Mouse (Mus musculus) adrenal gland, adult (tissue): Measurements from ENCODE around the gene Mfsd9.
"Not testable (repeated sequence)": the region's sequence is repeated elsewhere in the genome, so short reads cannot be mapped to it uniquely, and the experiment has no call there.

Experiments
- DNase-seq, 2 experiments: peaks; one replicate each; pipeline ENCODE4 v3.0.0; 2022 to 2023; ENCODE audit warnings: low spot score in 1 of 2; ENCODE audit not compliant: inconsistent age in 2 of 2

Gene Mfsd9

DNA sequence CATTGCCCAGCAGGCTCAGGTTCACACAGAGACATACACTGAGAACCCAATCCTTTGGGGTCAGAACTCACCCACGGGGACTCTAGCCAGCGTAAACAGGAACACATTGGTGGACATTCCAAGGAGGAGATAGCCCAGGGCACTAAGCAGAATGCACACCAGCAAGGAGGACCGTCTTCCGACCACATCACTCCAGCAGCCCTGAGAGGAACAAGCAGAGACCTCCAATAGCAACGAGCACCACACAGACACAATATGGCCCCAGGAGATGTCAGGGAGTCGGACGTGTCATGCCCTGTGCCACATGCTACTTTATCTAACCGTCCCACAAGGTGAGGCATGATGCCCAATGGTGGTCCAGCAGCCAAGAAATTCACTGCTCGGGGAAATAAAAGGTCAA is 6.2 kb downstream of the Mfsd9 start:
- DNase-seq, result no peak

DNA sequence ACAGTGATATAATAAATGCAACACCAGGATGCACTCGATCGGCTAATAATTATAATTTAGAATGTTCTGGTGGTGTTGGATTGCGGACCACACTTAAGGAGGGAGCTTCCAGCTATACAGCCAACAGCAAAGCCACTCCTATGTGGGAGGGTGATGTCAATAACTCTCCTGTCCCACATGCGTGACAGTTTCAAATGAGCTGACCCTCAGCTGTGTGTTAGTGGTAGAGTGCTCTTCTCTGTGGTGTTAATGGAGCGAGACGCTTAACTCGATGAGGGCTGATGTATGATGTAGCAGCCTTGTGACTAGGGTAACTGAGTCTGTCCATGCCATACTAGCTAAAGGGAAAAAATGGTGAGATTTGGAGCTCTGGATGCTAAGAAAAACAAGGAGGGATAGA is 7.0 kb downstream of the Mfsd9 start:
- DNase-seq, result no peak

DNA sequence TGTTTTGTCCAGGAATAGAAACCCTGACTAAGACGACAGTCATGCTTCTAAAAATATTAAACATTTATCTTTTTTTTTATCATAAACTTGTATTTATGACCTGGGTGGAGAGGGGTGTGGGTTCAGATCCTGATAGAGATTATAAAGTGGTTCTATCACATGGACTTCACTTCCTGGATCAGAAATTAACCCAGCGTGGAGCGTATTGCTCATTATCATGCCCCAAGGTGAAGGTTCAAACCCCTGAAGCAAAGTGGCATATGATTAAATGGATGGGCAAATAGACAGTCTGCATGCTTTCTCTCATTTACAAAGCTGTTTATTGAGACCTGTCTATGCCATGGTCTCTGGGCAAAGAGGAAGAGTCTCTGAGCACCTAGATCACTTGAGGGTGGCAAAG is 13.7 kb downstream of the Mfsd9 start:
- DNase-seq, result no peak

DNA sequence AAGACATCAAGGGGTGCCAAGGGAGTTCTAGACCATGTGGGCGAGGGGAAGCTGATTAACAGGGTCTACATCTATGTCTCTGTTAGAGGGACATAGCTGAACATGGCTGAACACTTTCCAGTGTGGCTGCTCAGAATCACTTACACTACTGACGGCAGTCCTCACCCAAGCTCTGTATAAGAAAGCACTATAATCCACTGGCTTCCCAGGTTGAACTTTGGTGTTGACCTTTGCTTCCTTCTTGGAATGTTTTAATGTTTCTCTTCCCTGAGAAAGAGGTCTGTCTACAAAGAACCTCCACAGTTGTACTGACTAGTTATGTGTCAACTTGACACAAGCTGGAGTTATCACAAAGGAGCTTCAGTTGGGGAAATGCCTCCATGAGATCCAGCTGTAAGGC is 14.4 kb downstream of the Mfsd9 start:
- no peak for DNase-seq

DNA sequence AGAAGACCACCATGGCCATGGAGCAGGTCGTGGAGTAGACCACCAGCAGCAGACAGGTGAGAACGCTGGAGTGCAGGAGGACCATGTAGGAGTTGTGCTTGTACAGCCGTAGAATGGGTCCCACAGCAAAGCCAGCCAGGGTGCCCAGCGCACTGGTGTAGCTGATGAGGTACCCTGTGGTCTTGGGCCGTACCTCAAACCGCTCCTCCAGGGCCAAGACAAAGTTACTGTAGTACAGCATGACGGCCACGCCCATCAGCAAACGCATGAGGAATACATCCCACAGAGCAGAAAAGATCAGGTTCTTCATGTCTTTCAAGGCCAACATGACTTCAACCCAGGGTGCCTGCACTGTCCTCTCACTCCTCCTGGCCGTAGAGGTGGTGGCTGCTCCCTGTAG is 16.4 kb downstream of the Mfsd9 start:
- no peak for DNase-seq

DNA sequence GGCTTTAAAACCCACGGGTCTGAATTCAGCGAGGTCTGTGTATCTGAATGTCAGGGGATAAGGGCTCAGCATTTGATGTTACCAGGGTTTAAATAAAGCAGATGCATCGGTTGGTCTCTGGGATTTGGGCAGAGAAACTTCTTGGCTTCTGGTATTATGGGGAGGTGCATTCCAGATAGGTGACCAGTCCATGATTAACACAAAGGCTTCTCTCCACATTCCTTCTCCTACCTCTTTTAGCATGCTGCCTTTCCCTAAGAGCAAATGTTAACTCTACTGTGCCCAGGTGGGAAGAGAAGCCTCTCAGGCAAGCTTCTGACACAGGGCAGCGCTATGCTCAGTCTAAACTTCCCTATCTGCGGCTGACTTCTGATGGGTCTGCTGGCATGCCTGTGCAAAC is 17.3 kb downstream of the Mfsd9 start:
- no peak for DNase-seq

DNA sequence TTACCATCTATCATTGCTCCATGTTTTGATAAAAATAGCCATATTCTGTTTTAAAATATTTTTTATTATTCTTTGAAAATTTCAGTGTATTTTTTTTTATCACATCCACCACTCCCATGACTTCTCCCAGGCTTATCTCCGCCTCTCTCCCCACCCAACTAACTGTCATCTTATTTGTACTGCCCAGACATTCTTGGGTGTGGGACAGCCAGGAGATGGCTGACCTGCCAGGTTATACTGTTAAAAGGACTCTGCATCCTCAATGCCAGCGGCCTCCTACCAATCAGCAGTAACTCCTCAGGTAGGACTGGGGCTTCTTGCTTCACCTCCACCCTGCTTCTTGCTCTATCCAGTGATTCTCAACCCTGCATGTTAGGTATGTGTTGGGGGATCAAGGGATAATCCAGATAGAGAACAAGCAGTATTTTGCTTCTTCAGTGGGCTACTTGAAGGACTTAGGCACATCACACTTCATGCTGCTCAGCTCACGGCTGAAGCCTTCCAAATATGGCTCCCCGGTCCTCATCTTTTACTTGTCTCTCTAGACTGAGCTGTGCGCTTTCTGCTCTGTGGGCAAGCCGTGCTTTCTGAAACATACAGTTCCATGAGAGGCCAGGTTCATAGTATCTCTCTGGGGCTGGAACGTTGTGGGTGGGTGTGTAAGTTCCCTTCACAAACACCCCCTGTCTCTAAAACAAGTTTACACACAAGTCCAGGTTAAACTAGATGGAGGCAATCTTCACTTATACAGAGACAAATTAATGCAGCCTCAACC is 19.1 kb downstream of the Mfsd9 start:
- DNase-seq, result no peak

DNA sequence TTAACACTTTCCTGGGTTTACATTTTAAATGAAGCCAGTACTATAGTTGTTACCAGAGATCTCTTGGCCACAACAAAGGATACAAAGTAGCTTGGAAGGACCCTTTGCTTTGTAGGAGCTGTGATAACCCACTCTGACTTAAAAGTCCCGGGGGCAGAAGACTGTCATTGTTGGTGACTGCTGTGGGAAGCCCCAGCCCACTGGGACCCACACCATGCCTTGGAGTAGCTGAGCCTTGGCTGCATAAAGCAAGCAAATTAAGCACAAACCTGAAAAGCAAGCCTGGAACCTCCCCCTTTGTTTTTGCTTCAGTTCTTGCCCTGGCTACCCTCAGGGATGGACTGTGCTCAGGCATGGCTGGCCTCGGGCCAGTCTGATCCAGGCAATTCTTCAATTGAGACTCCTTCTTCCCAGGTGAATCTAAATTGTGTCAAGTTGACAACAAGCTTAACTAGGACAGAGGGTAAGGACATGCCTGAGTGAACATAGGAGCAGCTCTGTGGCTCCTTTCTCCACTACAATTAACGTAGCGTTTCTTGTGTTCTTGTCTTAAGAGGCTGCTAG is 21.1 kb downstream of the Mfsd9 start:
- no peak for DNase-seq

DNA sequence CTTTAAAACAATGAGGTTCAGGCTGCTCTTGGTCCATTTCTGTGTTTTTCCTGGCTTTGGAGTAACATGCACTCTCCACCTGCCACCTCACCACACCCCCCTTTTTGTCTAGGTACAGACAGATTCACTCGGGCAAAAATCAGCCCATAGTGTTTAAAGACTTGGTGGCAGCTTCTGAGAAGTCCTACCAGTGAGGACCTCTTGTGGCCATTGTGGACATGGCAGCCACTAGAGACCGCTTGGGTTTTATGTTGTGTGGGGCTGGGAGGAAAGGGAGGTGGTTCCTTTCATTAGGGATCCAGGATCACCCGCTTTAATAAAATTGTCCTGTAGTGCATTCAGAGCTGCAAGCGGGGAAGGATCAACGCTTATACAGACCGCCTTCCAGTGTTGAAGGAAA is 21.9 kb downstream of the Mfsd9 start:
- DNase-seq, result peak; percentile 17 to 74

DNA sequence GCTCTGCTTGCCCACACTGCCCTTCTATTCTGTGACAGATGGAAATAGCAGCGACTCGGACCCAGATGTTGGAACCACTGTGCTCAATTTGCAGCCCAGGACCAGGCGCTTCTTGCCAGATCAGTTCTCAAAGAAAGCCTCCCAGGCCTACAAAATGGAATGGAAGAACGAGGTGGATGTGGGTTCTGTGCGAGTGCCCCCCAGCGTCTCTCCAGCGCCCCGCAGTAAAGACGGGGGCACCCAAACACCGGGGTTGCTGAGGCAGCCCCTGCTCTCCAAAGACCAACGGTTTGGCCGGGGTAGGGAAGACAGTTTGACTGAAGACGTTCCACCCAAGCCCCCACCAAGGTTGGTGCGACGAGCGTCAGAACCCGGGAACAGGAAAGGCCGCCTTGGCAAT is 22.9 kb downstream of the Mfsd9 start:
- no peak for DNase-seq

DNA sequence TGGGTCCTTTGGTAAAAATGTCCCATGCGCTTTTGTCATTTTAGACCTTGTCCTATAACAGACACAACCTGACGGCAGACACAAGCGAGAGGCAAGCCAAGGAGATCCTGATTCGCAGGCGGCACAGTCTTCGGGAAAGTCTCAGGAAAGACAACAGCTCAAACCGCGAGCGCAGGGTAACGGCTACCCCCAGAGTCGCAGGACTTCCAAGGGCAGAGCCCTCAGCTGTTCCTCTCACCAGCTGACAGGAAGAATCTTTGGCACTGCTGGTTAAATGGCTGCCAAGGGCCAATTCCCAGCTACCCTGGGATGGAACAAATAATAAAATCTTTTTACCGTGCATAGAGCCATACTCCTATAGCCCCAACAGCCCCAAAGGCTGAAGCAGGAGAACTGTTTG is 25.0 kb downstream of the Mfsd9 start:
- DNase-seq, result no peak

DNA sequence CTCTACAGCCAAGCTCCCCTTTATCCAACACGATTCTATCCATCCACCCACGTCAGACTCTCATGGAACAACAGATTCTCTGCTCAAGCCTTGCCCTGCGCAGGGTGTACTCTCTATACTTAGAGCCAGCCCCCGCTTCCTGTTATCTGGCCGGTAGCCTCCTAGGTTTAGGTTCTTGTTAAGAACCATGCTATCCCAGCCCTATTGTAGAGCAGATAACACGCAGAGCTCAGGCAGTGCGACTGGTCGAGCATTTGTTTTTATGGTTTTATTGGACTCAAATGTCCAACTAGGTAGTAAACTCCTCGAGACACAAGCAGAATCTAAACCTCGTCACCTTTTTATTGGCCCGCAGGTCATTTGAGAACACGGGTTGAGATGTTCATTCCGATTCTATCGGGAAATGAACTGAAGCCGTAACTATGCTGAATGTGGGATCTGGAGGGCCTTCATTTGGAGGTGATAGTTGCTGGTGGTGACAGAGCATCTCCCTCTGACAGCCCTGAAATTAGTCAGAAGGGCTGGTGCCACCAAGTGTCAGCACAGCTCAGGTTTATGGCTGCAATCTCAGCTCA is 25.7 kb downstream of the Mfsd9 start:
- no peak for DNase-seq

DNA sequence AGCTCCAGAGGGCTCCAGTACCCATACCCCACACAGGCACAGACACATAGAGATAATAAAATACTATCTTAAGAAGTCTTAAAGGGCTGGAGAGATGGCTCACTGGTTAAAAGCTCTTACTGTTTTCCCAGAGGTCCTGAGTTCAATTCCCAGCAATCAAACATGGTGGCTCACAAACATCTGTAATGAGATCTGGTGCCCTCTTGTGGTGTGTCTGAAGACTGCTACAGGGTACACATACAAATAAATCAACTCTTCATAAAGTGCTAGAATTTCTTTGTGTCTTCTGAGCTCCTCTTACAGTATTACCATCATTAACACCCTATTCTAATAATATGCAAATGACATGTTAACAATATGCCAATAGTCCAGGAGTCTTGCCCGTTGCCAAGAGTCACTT is 26.4 kb downstream of the Mfsd9 start:
- no peak for DNase-seq

DNA sequence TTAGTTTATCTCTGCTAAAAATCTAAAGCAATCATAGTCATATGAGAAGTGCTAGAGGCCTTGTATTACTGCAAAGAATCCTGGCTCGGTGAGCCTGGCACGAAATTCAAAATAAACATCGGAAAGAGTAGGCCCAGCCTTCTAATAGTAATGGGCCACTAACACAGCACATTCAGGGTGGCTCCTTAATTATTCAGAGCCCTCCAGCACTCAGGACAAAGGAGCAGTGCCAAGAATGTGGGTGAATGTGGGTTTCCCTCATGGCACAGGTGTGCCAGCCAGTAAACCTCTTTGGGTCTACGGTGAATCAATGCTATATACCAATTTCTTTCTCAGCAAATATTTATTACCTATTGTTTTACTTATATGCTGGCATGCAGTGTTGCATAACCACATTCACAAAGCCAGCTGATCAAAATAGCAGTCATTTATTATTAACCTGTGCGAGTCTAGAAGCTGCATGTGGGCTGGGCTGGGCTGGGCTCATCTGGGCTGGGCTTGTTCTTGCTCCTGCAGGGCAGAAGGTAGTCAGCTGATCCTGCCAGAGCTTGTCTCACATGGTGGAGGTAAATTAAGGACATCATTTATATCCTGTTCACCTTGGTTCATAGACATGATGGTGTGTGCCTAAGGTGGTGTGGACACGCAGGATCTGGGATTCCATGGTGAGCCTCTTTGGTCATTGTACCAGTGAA is 30.6 kb downstream of the Mfsd9 start:
- no peak for DNase-seq

DNA sequence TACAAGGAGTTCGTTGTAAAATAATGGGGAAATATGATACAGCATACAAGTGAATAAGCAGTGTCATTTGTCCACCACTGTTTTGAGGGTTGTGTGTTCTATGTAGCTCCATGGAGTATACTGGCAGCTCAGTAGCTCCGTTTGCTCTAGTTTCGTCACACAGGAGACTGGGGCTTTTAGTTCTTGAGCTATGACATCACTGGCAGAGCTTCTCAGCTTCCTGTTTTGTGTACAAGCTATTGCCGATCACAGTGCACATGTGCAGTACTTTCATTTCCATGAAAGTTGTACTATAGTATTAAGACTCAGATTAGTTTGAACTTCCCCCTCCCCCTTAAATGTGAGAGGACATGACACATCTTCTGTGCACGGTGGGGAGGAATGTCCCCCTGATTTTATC is 44.4 kb downstream of the Mfsd9 start:
- DNase-seq, result no peak

DNA sequence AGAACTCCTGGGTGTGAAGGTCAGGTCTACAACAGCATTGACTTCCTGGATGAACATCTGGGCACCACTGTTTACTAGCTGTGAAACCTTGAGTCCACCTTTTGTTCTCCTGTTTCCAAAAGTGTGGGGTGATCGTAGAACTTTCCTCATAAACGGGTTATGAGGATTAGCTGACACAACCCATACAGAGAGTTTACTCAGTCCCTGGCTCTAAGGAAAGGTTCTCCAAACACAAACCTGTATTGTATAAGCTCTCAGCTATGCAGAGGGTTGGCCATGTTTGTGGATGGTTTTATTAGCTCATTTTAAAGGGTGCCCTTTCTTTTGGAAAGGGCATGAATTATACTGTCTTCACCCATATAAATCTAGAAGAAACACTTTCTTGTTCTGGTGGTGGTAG is 49.7 kb downstream of the Mfsd9 start:
- DNase-seq, result no peak

DNA sequence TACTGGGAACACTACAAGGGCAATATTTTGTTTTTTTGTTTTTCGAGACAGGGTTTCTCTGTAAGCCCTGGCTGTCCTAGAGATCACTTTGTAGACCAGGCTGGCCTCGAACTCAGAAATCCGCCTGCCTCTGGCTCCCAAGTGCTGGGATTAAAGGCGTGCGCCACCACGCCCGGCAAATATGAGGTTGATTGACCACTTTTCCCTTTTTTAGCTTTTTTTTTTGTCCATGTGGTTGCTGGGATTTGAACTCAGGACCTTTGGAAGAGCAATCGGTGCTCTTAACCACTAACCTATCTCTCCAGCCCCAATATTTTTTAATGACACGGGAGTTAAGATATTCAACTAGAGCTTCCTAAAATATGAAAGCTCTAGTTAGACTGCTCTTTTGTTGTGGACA is 52.2 kb downstream of the Mfsd9 start:
- DNase-seq, result not testable (repeated sequence)

DNA sequence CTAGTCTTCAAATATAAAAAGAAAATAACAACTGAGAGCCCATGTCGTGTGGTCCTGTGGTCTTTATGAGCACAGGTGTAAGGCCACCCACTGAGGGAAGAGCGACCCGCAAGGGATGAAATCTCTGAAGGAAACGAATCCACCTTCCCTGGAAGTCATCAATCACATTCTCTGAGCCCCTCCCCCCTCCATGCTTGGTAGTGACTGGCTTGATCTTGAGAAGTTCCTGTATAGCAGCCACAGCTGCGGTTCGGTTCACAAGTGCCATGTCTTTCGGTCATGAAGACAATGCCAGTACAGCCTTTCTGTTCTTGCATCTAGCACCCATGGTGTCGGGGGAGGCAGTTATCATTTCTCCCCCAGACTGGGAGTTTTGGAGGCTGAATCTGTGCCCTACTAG is 52.8 kb downstream of the Mfsd9 start:
- DNase-seq, result no peak

DNA sequence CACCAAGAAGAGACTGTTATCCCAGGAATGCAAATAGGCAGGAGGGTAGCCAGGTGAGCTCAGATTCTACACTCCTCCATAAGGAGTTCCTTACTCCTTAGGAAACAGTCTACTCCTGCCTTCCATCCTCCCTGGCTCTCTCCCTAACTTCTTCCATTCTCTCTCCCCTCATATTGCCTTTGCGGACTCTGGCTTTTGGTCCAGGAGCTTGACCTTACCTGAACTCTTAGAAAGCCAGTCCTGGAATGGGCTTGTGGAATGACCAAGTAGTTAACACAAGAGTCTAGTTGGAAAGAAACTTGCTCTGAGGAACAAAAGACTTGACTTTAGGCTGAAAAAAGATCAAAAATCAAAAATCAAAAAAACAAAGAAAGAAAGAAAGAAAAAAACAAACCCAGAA is 61.9 kb downstream of the Mfsd9 start:
- no peak for DNase-seq

DNA sequence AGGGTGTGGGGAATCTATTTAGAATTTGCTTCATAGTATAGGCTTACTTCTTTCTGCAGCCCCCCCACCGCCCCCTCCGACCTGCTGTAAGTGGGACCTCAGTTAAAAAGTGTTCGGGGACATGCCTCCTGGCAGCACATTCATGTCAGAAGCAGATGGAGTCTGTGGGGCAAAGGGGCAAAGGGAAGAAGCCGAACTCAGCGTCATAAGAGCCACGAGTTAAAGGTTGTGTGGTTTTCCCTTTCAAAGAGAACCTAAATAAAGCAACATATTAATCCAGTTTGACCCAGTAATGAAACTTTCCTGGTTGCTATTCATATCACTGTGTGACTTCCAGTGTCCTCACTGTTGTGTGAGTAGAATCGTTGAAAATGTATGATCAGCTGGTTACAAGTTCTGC is 63.1 kb downstream of the Mfsd9 start:
- DNase-seq, result no peak

DNA sequence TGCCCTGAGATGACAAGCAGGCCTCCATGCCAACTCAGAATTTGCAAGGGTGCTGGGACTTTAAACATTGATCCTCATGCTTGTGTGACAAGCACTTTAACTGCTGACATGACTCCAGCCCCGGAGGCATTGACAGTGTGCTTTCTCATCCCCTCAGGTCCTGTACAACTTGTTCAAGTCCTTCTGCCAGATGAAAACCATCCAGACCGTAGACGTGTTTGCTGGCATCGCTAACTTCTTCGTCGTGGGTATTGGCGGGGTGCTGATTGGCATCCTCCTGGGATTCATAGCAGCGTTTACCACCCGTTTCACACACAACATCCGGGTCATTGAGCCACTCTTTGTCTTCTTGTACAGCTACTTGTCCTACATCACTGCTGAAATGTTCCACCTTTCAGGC is 64.4 kb downstream of the Mfsd9 start:
- DNase-seq, result no peak
